Comparison of ENCODE assay signal across 9 mouse cellular contexts in the genomic region with DNA sequence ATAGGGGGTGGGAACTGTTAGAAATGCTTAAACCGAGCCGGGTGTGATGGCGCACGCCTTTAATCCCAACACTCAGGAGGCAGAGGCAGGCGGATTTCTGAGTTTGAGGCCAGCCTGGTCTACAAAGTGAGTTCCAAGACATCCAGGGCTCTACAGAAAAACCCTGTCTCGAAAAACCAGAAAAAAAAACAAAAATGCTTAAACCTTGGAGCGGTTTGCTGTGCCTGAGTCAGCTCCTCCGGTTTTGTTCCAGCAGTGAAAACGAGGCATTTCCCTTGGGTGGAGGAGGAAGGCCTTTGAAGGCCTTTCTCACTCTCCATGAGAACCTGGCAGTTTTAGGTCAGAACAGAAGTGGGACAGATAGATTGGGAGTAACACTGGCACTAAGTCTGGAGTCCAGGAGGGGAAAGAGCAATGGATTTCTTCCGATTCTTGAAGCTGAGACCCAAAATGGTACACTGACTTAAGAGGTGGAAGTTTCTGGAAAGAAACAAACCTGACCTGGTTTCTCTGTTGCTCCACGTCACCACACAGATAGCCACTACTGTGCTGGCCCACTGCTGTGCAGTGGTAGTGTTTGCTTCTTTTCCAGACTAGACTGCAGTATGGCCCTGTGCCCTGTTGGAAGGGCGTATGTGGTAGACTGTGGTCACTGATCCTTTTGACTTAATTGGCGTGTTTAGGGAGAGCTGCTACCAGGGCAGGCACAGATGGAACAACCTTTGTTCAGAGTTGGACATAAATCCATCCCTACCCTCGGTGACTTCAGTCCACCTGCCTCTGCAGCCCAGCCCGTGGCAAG. TPM values are rescaled to one million over a fixed set of nuclear protein-coding genes. Genes with fewer than 3 reads are reported as not detected.
DNase-seq lines count a peak whose midpoint lies in the region; ATAC-seq and TF ChIP-seq lines count a peak whose summit lies in the region.
"Had no signal": no experiment of that assay in that cellular context is flagged by ENCODE, and none has a peak within 500 bp of the region (broad histone marks: within the 10 kb centered on the region; RNA-seq: fewer than 3 reads in every experiment).

No protein-coding gene starts in this region.

- no peak for DNase-seq in left cerebral cortex, adult 2 months (ENCODE audit: extremely low spot score in 1 of 2, low spot score in 2 of 2)
- no peak for DNase-seq in left cerebral cortex, postnatal 10 days (ENCODE audit: extremely low spot score in 1 of 2, low spot score in 2 of 2)
- no peak for DNase-seq in embryo, embryonic 9.5 days (ENCODE audit: extremely low spot score)
- DNase-seq in thymus, adult 18-20 months: no peak
- no peak for DNase-seq in right cerebral cortex, postnatal 14 days

- H3K27me3 ChIP-seq in heart, embryonic 13.5 days (replicated peaks): no peaks in the 10 kb centered on the region
- H3K27me3 ChIP-seq in liver, embryonic 12.5 days (replicated peaks): no peaks in the 10 kb centered on the region

- no peak for TF ChIP-seq CTCF in left cerebral cortex, adult 2 months (IDR thresholded peaks at IDR 0.05)

- H3K9me3 ChIP-seq in heart, embryonic 13.5 days: no peaks in the 10 kb centered on the region
- H3K9me3 ChIP-seq in liver, embryonic 12.5 days (replicated peaks): no peaks in the 10 kb centered on the region

- H3K9ac ChIP-seq in heart, embryonic 13.5 days: peak overlapping the region; percentile 91
- H3K9ac ChIP-seq in liver, embryonic 12.5 days: peak overlapping the region; percentile 88

- 60% methylated on average over 15 of the region's 15 CpGs for WGBS in heart, embryonic 13.5 days
- WGBS in liver, embryonic 12.5 days (ENCODE audit: insufficient replicate concordance): 60% methylated on average over 15 of the region's 15 CpGs

- peaks cover 19% of the 10 kb centered on the region for H3K4me1 ChIP-seq in brown adipose tissue, adult 24 weeks (ENCODE audit: control insufficient read depth, insufficient read depth, insufficient read length, low read length)
- H3K4me1 ChIP-seq in heart, embryonic 13.5 days: peaks cover 54% of the 10 kb centered on the region
- H3K4me1 ChIP-seq in liver, embryonic 12.5 days: peaks cover 72% of the 10 kb centered on the region

- intact Hi-C loops in left cerebral cortex, adult 2 months (cut with DNase I): no loop called here
- intact Hi-C loops in left cerebral cortex, postnatal 10 days (cut with DNase I): no loop called here

- ATAC-seq in heart, embryonic 13.5 days (ENCODE audit: extremely low read depth, insufficient number of reproducible peaks, low FRiP score, low TSS enrichment): no peak
- ATAC-seq in liver, embryonic 12.5 days: no peak

- H3K27ac ChIP-seq in left cerebral cortex, adult 2 months: peak overlapping the region; percentile 87
- H3K27ac ChIP-seq in brown adipose tissue, adult 24 weeks (replicated peaks; ENCODE audit: low read depth, low read length): peak overlapping the region; percentile 89
- H3K27ac ChIP-seq in heart, embryonic 13.5 days (replicated peaks): peak overlapping the region; percentile 92
- H3K27ac ChIP-seq in liver, embryonic 12.5 days: peak overlapping the region; percentile 98

- peaks cover 33% of the 10 kb centered on the region for H3K36me3 ChIP-seq in heart, embryonic 13.5 days
- peaks cover 33% of the 10 kb centered on the region for H3K36me3 ChIP-seq in liver, embryonic 12.5 days

- H3K4me3 ChIP-seq in left cerebral cortex, adult 2 months: peak overlapping the region; percentile 92
- peak overlapping the region; percentile 58 for H3K4me3 ChIP-seq in brown adipose tissue, adult 24 weeks (ENCODE audit: insufficient read depth, low read depth, low read length)
- peak overlapping the region; percentile 87 for H3K4me3 ChIP-seq in heart, embryonic 13.5 days
- H3K4me3 ChIP-seq in liver, embryonic 12.5 days: peak overlapping the region; percentile 71

- H3K4me2 ChIP-seq in heart, embryonic 13.5 days: peak overlapping the region; percentile 95
- peak overlapping the region; percentile 95 for H3K4me2 ChIP-seq in liver, embryonic 12.5 days

RNA-seq across cellular contexts. Expression of a gene that starts 1.4 kb away (rescaled TPM):
- 10 to 100 TPM; 30.7 to 32.0 TPM for total RNA-seq in left cerebral cortex, adult 2 months (2021)
- total RNA-seq in left cerebral cortex, postnatal 10 days (2021): 10 to 100 TPM; 21.7 to 22.6 TPM
- 5.7 and 6.9 TPM in 2 replicates for polyA plus RNA-seq in brown adipose tissue, adult 24 weeks (2012; ENCODE audit: insufficient read depth, insufficient read length, missing spikeins)
- 11.4 and 11.7 TPM in 2 replicates for polyA plus RNA-seq in heart, embryonic 13.5 days (2015; fragmentation: Nextera tagmentation; extraction: Ambion mirVana)
- polyA plus RNA-seq in liver, embryonic 12.5 days (2016; fragmentation: Nextera tagmentation; extraction: Ambion mirVana): 14.0 and 14.7 TPM in 2 replicates

RNA-seq across cellular contexts. Expression of a gene that starts 1.6 kb away (rescaled TPM):
- total RNA-seq in left cerebral cortex, adult 2 months (2021): 10 to 100 TPM; 81.4 to 84.4 TPM
- 10 to 100 TPM; 66.8 to 69.0 TPM for total RNA-seq in left cerebral cortex, postnatal 10 days (2021)
- polyA plus RNA-seq in brown adipose tissue, adult 24 weeks (2012; ENCODE audit: insufficient read depth, insufficient read length, missing spikeins): 5.0 and 5.7 TPM in 2 replicates
- 5.8 and 6.5 TPM in 2 replicates for polyA plus RNA-seq in heart, embryonic 13.5 days (2015; fragmentation: Nextera tagmentation; extraction: Ambion mirVana)
- 2.1 and 2.4 TPM in 2 replicates for polyA plus RNA-seq in liver, embryonic 12.5 days (2016; fragmentation: Nextera tagmentation; extraction: Ambion mirVana)

RNA-seq across cellular contexts. Expression of a gene that starts 39.7 kb away (rescaled TPM):
- total RNA-seq in left cerebral cortex, adult 2 months (2021): not detected
- 1 to 10 TPM in 1 of 2 experiments, under 1 TPM in 1; 0.97 to 1.6 TPM for total RNA-seq in left cerebral cortex, postnatal 10 days (2021)
- not detected in 2 replicates for polyA plus RNA-seq in brown adipose tissue, adult 24 weeks (2012; ENCODE audit: insufficient read depth, insufficient read length, missing spikeins)
- polyA plus RNA-seq in heart, embryonic 13.5 days (2015; fragmentation: Nextera tagmentation; extraction: Ambion mirVana): 4,587 and 5,670 TPM in 2 replicates
- 1.3 and 2.0 TPM in 2 replicates for polyA plus RNA-seq in liver, embryonic 12.5 days (2016; fragmentation: Nextera tagmentation; extraction: Ambion mirVana)
- polyA plus RNA-seq: small intestine, adult 2 months had no signal

RNA-seq across cellular contexts. Expression of a gene that starts 47.6 kb away (rescaled TPM):
- 10 to 100 TPM in 1 of 2 experiments, 1 to 10 TPM in 1; 6.6 to 10.2 TPM for total RNA-seq in left cerebral cortex, adult 2 months (2021)
- 1 to 10 TPM; 3.6 to 4.3 TPM for total RNA-seq in left cerebral cortex, postnatal 10 days (2021)
- 8.1 and 8.2 TPM in 2 replicates for polyA plus RNA-seq in brown adipose tissue, adult 24 weeks (2012; ENCODE audit: insufficient read depth, insufficient read length, missing spikeins)
- polyA plus RNA-seq in heart, embryonic 13.5 days (2015; fragmentation: Nextera tagmentation; extraction: Ambion mirVana): 15.4 and 17.6 TPM in 2 replicates
- 12.3 and 12.5 TPM in 2 replicates for polyA plus RNA-seq in liver, embryonic 12.5 days (2016; fragmentation: Nextera tagmentation; extraction: Ambion mirVana)

RNA-seq across cellular contexts. Expression of a gene that starts 54.6 kb away (rescaled TPM):
- not detected for total RNA-seq in left cerebral cortex, adult 2 months (2021)
- total RNA-seq in left cerebral cortex, postnatal 10 days (2021): not detected
- polyA plus RNA-seq in brown adipose tissue, adult 24 weeks (2012; ENCODE audit: insufficient read depth, insufficient read length, missing spikeins): not detected in 2 replicates
- polyA plus RNA-seq in heart, embryonic 13.5 days (2015; fragmentation: Nextera tagmentation; extraction: Ambion mirVana): 187 and 230 TPM in 2 replicates
- polyA plus RNA-seq in liver, embryonic 12.5 days (2016; fragmentation: Nextera tagmentation; extraction: Ambion mirVana): not detected in 2 replicates
- polyA plus RNA-seq: small intestine, adult 2 months had no signal

Comparison
In these comparisons a context has a peak if more than half of its experiments do, and no peak if none do; other contexts are left out.
1. RNA of a gene that starts 39.7 kb away (polyA plus RNA-seq): 4,587 to 5,670 TPM in heart, embryonic 13.5 days; 1.3 to 2.0 TPM in liver, embryonic 12.5 days and not detected in brown adipose tissue, adult 24 weeks; every median in the first group is over 1,000 times any median in the second.
2. Peak in every context shown above with its lines, with median percentiles within 50 percentile points of each other: H3K27ac ChIP-seq and H3K4me3 ChIP-seq.